Mouse (Mus musculus) fat pad, adult 2 months (tissue): ENCODE data around the gene Gm5114.
"Not testable (repeated sequence)": the region's sequence is repeated elsewhere in the genome, so short reads cannot be mapped to it uniquely, and the experiment has no call there.

Experiments used
- DNase-seq: peaks from one replicate; pipeline ENCODE4 v3.0.0-alpha.2; 2011; ENCODE audit warnings: low read depth, low spot score; ENCODE audit errors: extremely low read depth

Gene Gm5114

GRCm38 (mm10) chr7:39413060-39413459 is at the start of gene Gm5114:
TSS of gene Gm5114 (minus strand) at chr7:39413160.
- not testable (repeated sequence) for DNase-seq

DNA sequence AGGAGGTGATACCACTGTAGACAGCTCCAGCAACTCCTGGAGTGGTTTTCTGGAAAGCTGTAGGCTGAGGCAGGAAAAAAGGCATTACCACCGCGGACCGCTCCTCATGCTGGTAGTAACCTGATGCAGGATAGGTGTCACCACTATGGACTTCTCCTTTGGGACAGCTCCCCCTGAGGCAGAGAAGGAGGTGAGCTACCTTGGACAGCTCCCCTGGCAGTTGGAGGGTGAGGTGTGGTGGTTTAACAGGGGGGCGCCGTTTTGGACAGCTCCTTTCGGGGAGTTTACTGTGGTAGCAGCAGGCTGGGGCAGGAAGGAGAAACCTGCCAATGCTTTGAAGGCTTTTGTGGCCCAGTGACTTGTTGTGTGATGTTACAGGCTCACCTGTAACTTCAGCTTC is 42.8 kb upstream of the Gm5114 start:
- no peak for DNase-seq

DNA sequence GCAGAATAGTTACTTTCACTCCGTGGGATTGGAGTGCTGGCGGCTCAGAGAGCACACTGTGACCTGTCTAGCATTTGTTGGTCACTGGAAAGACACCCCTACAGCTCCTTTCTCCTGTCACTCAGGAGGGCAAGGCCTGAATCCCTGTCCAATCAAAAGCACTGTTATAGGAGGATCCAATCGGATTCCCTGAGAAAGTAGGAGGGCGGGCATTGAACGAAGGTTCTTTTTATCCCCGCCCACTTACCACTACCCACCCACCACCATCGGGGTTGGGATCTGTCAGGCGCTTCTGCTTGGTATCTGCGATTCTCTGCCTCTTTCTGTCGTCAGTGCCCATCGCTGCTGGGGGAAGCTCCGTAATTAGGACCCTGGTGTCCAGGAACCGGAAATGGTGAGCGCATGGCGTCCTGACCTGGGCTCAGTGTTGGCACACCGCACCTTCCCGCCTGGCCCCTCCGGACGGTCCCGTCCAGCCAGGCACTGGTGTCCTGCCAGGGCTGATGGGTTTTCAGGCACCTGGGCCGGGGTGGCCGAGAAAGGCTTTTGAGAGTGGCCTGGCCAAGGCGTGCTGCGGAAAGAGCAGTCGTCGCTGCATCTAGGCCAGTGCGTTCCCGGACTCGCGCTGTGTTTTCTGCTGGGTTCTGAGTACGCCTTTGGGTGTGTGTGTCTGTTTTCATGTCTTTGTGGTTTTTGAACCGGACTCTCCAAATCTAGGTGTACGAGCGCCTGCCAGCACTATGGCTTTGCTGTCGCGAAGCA is 36.5 kb upstream of the Gm5114 start:
- DNase-seq: peak; percentile 68

DNA sequence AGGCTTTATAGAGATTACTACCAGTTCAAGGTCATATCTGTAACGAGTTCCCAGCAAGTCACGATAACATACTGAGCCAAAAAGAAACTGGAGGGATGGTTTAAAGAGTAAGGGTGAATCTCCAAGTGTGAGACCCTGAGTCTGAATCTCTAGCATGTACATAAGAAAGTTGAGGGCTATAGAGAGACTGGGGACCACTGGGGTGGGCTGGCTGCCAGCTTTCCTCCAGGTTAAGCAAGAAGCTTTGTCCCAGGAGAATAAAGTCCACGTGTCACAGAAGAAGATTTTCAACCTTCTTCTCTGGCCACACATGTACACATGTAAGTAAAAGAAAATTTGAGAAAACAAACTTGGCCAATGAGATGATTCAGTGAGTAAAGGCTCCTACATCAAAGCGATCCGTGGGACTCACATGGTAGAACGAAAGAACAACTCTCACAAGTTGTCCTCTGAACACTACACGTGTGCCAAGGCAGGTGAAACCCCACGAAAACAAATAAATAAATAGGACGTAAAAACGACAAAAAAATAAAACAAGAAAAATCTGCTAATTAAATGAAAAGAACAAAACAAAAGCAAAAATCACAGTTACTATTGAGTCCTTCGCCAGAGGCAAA is 35.8 kb upstream of the Gm5114 start:
- DNase-seq: no peak

- no peak for DNase-seq
These were observed 28.3 kb upstream of the Gm5114 start for GRCm38 (mm10) chr7:39441237-39441636.

GRCm38 (mm10) chr7:39440362-39440761 is 27.4 kb upstream of the Gm5114 start:
- no peak for DNase-seq
